Mouse (Mus musculus) regulatory T cell (primary cell): Measurements from ENCODE around the gene Gm12248.

Experiments
- in situ Hi-C: fragments of 300-600 bp; cut with MboI, MseI; formaldehyde crosslinking; loops from one replicate; pipeline ENCODE4 v1.15.1; 2025; ENCODE audit warnings: high pct_unique_total_duplicates

The Gm12248 gene

DNA sequence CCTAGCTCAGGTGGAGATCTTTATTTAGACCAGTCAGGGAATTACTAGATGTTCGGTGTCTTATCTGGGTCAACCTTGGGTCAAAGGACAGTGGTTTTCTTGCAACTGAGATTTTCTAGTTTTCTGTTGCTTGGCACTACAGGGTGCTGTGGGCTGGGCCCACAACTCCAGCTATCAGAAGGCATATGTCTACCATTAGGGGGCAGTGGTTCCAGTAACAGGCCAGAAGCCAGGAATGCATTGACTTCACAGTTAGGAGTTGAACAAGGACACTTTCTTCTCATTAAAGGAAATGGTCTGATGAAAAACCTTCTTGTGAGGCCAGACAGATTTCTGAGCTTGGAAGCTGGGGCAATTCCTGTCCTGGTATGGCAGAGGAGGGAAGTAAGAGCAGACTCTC, 53.9 kb downstream of the Gm12248 start:
- in situ Hi-C loops = no loop called here

DNA sequence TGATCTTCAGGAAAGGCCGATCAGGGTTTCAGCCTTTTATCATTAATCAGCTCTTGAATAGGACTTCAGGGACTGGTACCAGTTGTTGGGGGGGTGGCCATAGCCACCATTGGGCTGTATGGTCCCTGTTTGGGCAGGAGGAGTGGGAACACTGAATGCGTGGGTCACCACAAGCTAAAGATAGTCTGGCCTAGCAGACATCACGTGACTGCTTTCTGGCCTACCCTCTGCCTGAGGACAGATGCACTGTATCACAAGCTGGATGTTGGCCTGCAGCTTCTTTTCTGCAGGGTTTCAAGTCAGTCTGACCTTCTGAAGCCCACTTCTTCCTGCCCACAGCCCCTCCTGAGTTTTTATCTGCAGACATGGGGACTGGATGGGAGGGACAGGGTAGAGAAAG, 59.3 kb downstream of the Gm12248 start:
- in situ Hi-C loops = no loop called here

DNA sequence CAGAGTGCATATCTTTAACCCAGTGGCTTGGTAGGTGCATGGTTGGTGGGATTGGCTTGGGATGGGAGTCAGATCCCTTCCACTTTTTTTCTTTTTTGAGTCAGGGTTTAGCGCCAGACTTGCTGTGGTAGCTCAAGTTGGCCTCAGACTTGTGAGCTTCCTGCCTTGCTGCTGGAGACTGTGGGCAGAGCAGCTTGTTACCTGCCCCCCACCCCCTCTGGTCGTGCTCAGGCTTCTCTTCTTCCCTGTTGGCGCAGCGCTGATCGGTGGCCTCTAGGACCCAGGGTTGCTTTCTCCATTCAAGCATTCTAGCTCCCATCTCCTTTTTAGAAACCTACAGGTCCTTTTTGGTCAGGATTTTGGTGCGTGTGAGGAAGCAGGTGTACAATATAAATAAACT, 61.8 kb downstream of the Gm12248 start:
- in situ Hi-C loops = no loop called here

DNA sequence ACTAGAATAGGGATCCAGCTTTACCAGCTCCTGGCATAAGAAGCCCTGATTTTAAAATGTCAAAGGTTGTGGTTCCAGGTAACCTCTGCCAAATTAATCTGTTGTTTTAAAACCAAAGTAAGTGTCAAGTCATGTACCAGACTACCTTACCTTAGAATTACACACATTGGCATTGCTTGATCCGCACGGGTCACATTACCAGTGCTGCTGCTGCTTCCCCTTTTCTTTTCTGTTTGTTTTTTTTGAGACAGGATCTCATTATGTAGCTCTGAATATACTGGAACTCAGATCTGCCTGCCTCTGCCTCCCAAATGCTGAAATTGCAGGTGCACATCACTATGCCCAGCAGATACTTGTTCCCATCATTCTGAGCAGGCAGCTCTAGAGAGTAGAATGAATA, 63.1 kb downstream of the Gm12248 start:
- in situ Hi-C loops = no loop called here

DNA sequence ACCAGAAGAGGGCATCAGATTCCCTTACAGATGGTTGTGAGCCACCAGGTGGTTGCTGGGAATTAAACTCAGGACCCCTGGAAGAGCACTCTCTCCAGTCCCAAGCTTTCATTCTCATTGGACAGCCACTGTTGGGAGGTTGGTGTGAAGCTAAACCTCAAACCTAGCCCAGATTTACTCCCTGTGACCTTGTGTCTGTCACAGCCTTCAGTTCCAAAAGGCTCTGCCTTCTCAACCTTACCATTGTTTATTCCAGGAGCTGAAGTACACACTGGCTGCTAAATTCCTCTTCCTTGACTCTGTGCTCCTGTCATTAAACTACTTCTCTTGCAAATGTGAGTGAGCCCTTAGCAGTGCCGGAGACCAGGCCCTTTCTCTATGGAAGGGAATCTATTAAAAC, 64.0 kb downstream of the Gm12248 start:
- in situ Hi-C loops = no loop called here

DNA sequence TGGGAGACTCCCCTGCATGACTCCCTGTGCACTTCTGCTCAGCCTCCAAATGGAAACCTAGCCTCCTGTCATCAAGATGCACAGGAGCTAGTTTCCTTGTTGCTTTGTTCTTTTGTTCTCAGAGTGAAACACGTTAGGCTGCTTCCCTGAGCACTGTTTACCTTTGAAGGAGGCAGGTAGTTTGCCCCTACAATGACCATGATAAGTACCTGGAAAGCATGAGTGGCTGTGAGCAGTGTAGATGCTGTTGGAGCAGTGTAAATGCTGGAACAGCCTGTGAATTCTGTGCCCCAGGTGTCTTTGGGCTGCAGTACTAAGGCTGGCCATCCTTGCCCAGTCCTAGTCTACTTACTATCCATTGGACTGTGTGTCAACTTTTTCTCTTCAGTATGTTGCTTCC, 66.1 kb downstream of the Gm12248 start:
- in situ Hi-C loops = no loop called here

DNA sequence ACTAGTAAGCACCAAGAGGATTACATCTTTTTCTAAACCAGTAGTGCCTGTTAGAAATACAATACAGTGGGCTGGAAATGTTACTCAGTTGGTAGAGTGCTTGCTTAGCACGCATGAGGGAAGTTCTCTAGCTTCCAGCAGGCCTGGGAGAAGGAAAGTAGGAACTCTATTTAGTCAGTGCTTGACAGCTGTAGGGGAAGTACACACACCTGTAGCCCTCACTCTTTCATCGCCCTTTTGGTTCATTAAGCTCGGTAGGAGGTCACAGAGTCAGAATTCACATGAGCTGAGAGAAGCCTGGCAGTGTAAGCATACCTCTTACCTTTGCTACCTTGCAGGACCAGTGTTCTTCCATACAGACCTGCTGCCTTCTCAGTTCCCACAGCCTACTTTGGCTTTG, 66.6 kb downstream of the Gm12248 start:
- in situ Hi-C loops = no loop called here

DNA sequence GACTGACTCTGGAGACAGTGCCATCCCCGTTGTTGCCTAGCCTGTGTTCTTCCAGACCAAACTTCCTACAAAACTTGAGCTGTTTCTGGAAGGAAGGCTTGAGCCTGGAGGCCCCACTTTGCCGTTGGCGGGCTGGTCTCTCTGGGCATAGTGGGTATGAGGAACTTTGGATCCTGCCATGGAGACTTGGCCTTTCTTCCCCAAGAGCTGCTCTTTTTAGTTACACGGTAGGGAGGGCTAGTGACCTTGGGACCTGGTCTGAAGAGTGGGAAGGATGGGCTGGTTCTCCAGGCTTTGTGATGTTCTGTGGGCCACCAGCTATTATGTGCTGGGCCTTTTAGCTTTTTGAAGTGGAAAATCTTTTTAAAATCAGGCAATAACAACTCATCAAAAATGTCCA, 67.1 kb downstream of the Gm12248 start:
- in situ Hi-C loops = no loop called here

DNA sequence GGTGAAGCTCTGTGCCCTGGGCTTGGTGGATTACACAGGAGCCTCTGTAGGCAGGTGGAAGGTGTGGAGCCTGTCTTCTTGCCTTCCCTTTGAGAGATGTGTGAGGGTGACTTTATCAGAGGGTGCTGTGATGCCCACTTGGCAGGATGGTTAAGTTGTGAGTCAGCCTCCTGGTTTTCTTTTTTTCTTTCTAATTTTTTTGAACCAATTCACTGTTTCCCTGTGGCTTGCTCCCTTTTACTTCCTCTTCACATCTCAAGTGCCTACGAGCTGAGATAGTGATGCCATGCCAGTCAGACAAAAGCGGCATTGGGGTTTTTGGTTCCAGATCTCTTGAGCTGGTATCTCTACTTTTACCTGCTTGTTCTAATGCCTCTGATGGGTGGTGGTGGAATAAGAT, 68.3 kb downstream of the Gm12248 start:
- in situ Hi-C loops = no loop called here

DNA sequence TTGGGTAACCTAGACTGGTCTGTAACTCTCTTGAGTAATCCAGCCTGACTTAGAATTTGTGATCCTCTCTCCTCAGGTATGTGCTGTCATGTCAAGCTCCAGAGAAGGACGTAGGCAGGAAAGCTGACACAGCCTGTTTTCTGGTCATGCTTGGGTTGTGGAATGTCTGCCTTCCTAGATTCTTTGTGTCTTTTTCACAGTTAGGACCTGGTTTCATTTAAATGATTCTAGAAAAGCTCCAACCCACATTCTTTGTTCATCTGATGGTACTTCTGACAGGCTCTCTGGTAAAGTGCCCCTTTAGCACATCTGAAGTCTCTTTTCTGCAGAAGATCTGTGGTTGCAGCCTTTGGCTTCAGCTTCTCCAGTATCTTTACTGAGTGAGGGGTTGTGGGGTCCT, 68.7 kb downstream of the Gm12248 start:
- in situ Hi-C loops = no loop called here

DNA sequence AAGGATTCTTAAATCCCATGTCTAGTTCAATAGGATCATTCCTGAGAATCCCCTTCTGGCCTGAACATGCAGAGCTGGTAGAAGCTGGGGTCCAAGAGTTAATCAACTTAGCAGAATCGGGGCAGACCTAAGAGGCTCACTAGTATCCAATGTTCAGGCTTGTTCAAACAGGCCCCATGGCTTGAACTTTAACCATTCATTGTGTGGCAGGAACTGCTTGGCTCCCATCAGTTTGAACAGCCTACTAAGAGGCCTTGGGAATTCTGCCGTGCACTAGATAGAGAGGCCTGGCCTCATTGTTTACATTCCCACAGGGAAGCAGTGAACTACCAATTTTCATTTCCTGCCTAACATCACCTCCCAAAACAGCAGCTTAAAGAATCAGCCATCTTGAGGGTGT, 71.3 kb downstream of the Gm12248 start:
- in situ Hi-C loops = no loop called here

DNA sequence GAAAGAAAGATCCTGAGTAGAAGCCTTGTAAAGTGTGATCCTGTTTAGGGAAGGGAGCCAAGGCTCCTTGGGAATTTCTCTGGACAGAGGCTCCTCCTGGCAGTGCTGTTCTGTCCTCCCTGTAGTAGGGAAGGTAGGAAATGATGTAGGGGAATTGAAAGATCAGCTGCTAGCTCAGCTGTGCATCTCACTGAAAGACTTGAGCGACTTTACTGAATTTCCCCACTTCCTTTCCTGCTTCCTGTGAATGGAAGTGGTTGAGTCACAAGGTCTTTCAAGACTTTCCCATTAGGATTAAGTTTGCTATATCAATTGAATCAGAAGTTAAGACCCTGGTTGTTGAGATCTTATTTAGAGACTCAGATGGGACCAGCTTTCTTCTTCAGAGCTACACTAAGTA, 71.8 kb downstream of the Gm12248 start:
- in situ Hi-C loops = no loop called here

DNA sequence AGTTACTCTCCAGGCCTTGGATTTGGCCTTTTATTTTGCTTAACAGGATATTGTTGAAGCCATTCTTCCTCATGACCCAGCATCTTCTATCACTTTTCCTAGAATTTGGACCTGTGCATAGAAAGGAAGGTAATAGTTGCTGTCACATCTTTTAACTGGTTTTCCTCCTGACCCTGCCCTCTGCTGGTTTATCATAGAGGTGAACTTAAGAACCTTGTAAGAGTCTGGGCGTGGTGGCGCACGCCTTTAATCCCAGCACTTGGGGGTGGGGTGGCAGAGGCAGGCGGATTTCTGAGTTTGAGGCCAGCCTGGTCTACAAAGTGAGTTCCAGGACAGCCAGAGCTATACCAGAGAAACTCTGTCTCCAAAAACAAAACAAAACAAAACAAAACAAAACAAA, 74.2 kb downstream of the Gm12248 start:
- in situ Hi-C loops = no loop called here

DNA sequence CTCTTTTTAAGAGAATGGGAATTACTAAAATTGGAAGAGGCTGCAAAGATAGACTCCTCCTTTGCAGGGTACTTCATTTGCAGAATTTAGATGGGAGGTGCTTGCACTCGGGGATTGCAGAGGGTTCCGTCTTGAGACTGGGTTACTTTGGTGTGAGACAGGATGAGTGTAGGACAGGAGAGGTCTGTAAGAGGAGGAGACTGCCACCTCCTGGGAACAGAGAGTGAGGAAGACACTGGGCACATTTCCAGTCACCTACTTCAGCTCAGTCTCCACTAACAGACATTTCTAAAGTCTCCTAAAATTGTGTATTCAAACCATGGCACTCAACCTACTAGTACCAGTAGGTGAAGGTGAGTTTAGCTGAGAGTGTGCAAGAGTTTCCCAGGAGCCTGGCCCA, 74.6 kb downstream of the Gm12248 start:
- in situ Hi-C loops = no loop called here

DNA sequence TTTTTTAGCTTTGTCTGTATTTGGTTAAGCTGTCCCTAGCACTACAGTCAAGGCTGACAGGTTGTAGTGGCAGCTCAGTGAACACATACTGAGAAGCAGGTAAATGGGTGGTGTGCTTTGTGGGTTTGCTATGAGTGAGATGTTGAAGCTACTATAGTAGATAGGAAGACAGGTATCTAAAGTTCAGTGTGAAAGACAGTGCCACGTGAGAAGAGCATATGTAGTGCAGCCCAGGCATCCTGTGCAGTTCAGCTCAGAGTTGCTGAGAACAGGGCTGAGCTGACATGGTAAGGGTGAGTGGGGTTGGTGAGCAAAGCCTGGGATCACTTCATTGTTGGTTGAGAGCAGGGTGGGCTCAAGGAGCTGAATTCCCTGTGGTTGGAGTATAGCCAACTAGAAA, 75.5 kb downstream of the Gm12248 start:
- in situ Hi-C loops = no loop called here

DNA sequence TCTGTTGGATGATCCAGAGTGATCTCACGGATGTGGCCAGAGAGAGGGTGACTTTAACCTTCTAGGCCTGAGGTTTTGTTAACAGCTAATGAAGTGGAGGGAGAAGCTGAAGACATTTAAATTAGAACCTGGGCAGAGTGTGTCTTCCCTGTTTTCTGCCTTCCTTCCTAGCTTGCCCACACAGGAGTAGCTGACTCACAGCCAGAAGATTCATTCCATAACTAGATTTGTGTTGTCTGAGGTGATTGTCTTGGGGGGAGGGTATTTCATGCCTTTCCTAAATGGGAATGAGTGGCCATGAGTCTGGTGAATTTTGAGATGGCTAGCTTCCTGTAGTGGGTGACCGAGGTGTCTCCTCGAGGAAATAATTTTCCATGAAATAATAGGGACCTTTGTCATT, 76.6 kb downstream of the Gm12248 start:
- in situ Hi-C loops = no loop called here

DNA sequence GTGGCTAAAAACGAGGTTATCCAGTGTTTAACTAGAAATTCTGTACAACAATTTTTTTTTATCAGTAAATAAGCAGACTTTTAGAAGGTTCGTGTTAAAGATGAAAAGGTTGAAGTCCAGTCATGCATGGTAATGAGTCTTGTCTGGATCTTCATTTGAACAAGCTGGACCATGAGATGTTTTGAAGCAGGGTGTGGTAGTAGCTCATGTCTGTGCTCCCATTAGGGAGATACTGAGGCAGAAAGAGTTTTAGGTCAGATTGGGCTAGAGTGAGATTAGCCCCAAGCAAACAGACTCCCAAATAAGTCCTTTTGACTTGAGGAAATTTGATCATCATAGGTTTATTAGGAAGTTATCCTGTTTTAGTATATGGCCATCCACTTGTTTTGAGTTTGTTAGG, 77.6 kb downstream of the Gm12248 start:
- in situ Hi-C loops = no loop called here

DNA sequence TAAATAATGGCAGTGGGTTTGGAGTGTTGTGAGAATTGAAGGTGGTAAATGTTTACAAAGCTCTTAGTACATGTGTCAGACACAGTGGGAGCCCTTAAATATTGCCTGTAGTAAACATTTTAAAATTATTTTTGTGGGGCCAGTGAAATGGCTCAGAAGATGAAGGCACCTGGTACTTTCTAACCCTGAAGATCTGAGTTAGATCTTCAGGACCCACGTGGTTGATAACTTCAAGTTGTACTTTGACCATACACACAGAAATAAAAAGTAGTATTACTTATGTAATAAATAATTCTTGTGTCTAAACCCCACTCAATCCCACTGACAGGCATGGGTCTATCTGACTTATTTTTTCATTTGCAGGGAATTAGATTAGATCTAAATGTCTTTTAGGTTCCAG, 78.3 kb downstream of the Gm12248 start:
- in situ Hi-C loops = no loop called here
